In the genomic region with DNA sequence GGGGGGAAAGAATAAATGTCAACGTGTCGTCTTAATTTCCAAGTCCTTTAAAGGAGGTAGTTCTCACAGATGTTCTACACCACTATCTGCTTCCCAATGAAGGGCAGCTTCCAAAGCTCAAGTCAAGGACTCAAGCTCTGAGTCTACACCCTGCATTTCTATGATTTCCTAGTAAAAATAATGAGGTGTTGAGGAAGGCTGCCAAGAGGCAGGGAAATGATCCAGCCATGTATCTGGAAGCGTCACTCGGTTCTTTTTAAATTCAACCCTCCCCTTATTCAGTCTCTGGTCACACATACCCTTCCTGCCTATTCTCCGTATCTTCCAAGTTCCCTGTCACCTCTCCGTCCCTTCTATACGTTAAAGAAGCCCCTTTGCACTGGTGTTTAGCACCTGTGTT, we compare ENCODE assay signal across 24 mouse cellular contexts. TPM values are rescaled to one million over a fixed set of nuclear protein-coding genes. Genes with fewer than 3 reads are reported as not detected.
DNase-seq lines count a peak whose midpoint lies in the region; ATAC-seq and TF ChIP-seq lines count a peak whose summit lies in the region.
"Had no signal": no experiment of that assay in that cellular context is flagged by ENCODE, and none has a peak within 500 bp of the region (broad histone marks: within the 10 kb centered on the region; RNA-seq: fewer than 3 reads in every experiment).

No protein-coding gene starts in this region.

- TF ChIP-seq EP300 in lung, postnatal 0 days (IDR thresholded peaks at IDR 0.05): no peak

- peaks cover 15% of the 10 kb centered on the region for H3K36me3 ChIP-seq in lung, embryonic 14.5 days (ENCODE audit: insufficient read depth)
- peaks cover 7% of the 10 kb centered on the region; the same call in 1 of the 2 replicates for H3K36me3 ChIP-seq in lung, embryonic 16.5 days (ENCODE audit: control insufficient read depth, insufficient read depth, low read length)
- H3K36me3 ChIP-seq in lung, postnatal 0 days (ENCODE audit: insufficient read depth, low read length): no peaks in the 10 kb centered on the region
- H3K36me3 ChIP-seq: embryonic facial prominence, embryonic 10.5 days; embryonic facial prominence, embryonic 12.5 days; forebrain, embryonic 15.5 days; G1E had no signal

- no peaks in the 10 kb centered on the region for H3K4me1 ChIP-seq in lung, embryonic 14.5 days (ENCODE audit: insufficient read depth)
- H3K4me1 ChIP-seq in lung, embryonic 16.5 days (replicated peaks; ENCODE audit: control insufficient read depth, insufficient read depth, low read length): no peaks in the 10 kb centered on the region; the same call in none of the 2 replicates
- H3K4me1 ChIP-seq in lung, postnatal 0 days (ENCODE audit: insufficient read depth, low read depth, low read length): no peaks in the 10 kb centered on the region
- H3K4me1 ChIP-seq: embryonic facial prominence, embryonic 10.5 days; embryonic facial prominence, embryonic 12.5 days; forebrain, embryonic 13.5 days; forebrain, embryonic 15.5 days had no signal

- H3K4me3 ChIP-seq in lung, embryonic 14.5 days (ENCODE audit: low read depth, low read length): no peak overlapping the region
- H3K4me3 ChIP-seq in lung, embryonic 16.5 days (ENCODE audit: low read length): no peak overlapping the region
- no peak overlapping the region for H3K4me3 ChIP-seq in lung, postnatal 0 days (ENCODE audit: low read depth, low read length)
- H3K4me3 ChIP-seq: embryonic facial prominence, embryonic 10.5 days; embryonic facial prominence, embryonic 12.5 days; forebrain, embryonic 13.5 days; forebrain, embryonic 15.5 days had no signal

- H3K27me3 ChIP-seq in lung, embryonic 14.5 days (ENCODE audit: insufficient read depth, low read length): no peaks in the 10 kb centered on the region
- H3K27me3 ChIP-seq in lung, embryonic 16.5 days (ENCODE audit: control insufficient read depth, insufficient read depth, low read depth, low read length): no peaks in the 10 kb centered on the region
- no peaks in the 10 kb centered on the region for H3K27me3 ChIP-seq in lung, postnatal 0 days (replicated peaks; ENCODE audit: insufficient read depth, low read length)
- H3K27me3 ChIP-seq: CH12.LX; embryonic facial prominence, embryonic 12.5 days; forebrain, embryonic 13.5 days; forebrain, embryonic 15.5 days; Patski had no signal

- no peak overlapping the region for H3K27ac ChIP-seq in lung, embryonic 14.5 days (ENCODE audit: low read depth)
- peak overlapping the region; percentile 20; the same call in 1 of the 2 replicates for H3K27ac ChIP-seq in lung, embryonic 16.5 days (ENCODE audit: low read length)
- no peak overlapping the region for H3K27ac ChIP-seq in lung, postnatal 0 days (ENCODE audit: low read length)
- H3K27ac ChIP-seq: embryonic facial prominence, embryonic 10.5 days; embryonic facial prominence, embryonic 12.5 days; forebrain, embryonic 13.5 days; forebrain, embryonic 15.5 days had no signal

- 59% methylated on average over 7 of the region's 7 CpGs for WGBS in lung, embryonic 14.5 days
- WGBS in lung, embryonic 16.5 days: 55% methylated on average over 7 of the region's 7 CpGs
- 63% methylated on average over 7 of the region's 7 CpGs for WGBS in lung, postnatal 0 days

- ATAC-seq in lung, embryonic 14.5 days (ENCODE audit: insufficient read depth): no peak
- ATAC-seq in lung, embryonic 16.5 days (ENCODE audit: low read depth): peak; percentile 63
- ATAC-seq in lung, postnatal 0 days: no peak
- ATAC-seq: activated CD4-positive, CD25-positive, alpha-beta regulatory T cell, adult 4 months; CD4-positive, CD25-positive, alpha-beta regulatory T cell, adult 4 months; forebrain, embryonic 13.5 days; forebrain, embryonic 15.5 days; Patski had no signal

- no peak overlapping the region for H3K4me2 ChIP-seq in lung, embryonic 14.5 days
- H3K4me2 ChIP-seq in lung, embryonic 16.5 days (ENCODE audit: low read depth, low read length): no peak overlapping the region
- H3K4me2 ChIP-seq in lung, postnatal 0 days (replicated peaks; ENCODE audit: low read depth, low read length): no peak overlapping the region
- H3K4me2 ChIP-seq: embryonic facial prominence, embryonic 12.5 days; forebrain, embryonic 13.5 days; forebrain, embryonic 15.5 days had no signal

- peak; percentile 66 for DNase-seq in lung, embryonic 14.5 days
- no peak for DNase-seq in lung, adult 18-20 months
- no peak for DNase-seq in lung, postnatal 4 days
- DNase-seq in lung, postnatal 36 days: peak; percentile 12
- no peak for DNase-seq in lung, postnatal 0 days (ENCODE audit: low spot score)
- DNase-seq: adrenal gland, adult 8-10 months; adrenal gland, postnatal 14 days; adrenal gland, postnatal 36 days; B cell, adult 2 months; cerebellum, adult 11-12 months; cerebellum, adult 2 months; cerebellum, adult 9-10 months; cerebellum, postnatal 10 days; cerebellum, postnatal 25 days had no signal

- TF ChIP-seq CTCF in lung, embryonic 14.5 days (IDR thresholded peaks at IDR 0.05; ENCODE audit: low read depth): no peak
- TF ChIP-seq CTCF in lung, postnatal 0 days (IDR thresholded peaks at IDR 0.05): no peak

- no peak overlapping the region for H3K9ac ChIP-seq in lung, embryonic 14.5 days
- no peak overlapping the region for H3K9ac ChIP-seq in lung, embryonic 16.5 days (ENCODE audit: low read length)
- no peak overlapping the region for H3K9ac ChIP-seq in lung, postnatal 0 days (replicated peaks; ENCODE audit: low read depth)
- H3K9ac ChIP-seq: embryonic facial prominence, embryonic 12.5 days; forebrain, embryonic 13.5 days; forebrain, embryonic 15.5 days had no signal

- H3K9me3 ChIP-seq in lung, embryonic 14.5 days (ENCODE audit: low read depth, low read length): no peaks in the 10 kb centered on the region
- H3K9me3 ChIP-seq in lung, embryonic 16.5 days (ENCODE audit: control insufficient read depth, low read length): no peaks in the 10 kb centered on the region
- H3K9me3 ChIP-seq in lung, postnatal 0 days (ENCODE audit: low read length): no peaks in the 10 kb centered on the region
- H3K9me3 ChIP-seq: embryonic facial prominence, embryonic 10.5 days; embryonic facial prominence, embryonic 12.5 days; forebrain, embryonic 13.5 days; forebrain, embryonic 15.5 days; G1E had no signal

RNA-seq across cellular contexts. Expression of gene Itga2, which starts 51.2 kb away (rescaled TPM):
- polyA plus RNA-seq in lung, embryonic 14.5 days (2014; fragmentation: Nextera tagmentation; extraction: Ambion mirVana): 10.1 and 10.8 TPM in 2 replicates
- polyA plus RNA-seq in lung, embryonic 16.5 days (2015; fragmentation: Nextera tagmentation; extraction: Ambion mirVana): 9.6 and 10.1 TPM in 2 replicates
- 15.2 and 18.8 TPM in 2 replicates for polyA plus RNA-seq in lung, postnatal 0 days (2015; fragmentation: Nextera tagmentation; extraction: Ambion mirVana)
- polyA plus RNA-seq: G1E had no signal

Comparison
In these comparisons a context has a peak if more than half of its experiments do, and no peak if none do; other contexts are left out.
1. DNase-seq: peak in lung, embryonic 14.5 days (single experiment) and lung, postnatal 36 days (single experiment); none in lung, adult 18-20 months (0 of 2), lung, postnatal 4 days (0 of 2) and lung, postnatal 0 days (single experiment).